Mouse (Mus musculus) C2C12 (cell line): ENCODE data around the gene Gm1123.

Experiments
- CTCF ChIP-seq: IDR thresholded peaks from one replicate; pipeline ENCODE4 v1.5.1; 2011; ENCODE audit not compliant: control insufficient read depth, insufficient read depth, insufficient read length
- MAX ChIP-seq: IDR thresholded peaks from one replicate; pipeline ENCODE4 v1.6.1; 2011; ENCODE audit warnings: mild to moderate bottlenecking, control low read depth
- MYOD1 ChIP-seq: IDR thresholded peaks from one replicate; pipeline ENCODE4 v1.6.1; 2011; ENCODE audit warnings: low read depth; ENCODE audit not compliant: control insufficient read depth, insufficient read length
- MYOG ChIP-seq: IDR thresholded peaks from one replicate; pipeline ENCODE4 v1.6.1; 2011; ENCODE audit not compliant: control insufficient read depth, insufficient read length; ENCODE audit errors: extremely low read depth
- USF1 ChIP-seq: IDR thresholded peaks from one replicate; pipeline ENCODE4 v1.6.1; 2011; ENCODE audit warnings: low read depth, mild to moderate bottlenecking, control low read depth, moderate library complexity

DNA sequence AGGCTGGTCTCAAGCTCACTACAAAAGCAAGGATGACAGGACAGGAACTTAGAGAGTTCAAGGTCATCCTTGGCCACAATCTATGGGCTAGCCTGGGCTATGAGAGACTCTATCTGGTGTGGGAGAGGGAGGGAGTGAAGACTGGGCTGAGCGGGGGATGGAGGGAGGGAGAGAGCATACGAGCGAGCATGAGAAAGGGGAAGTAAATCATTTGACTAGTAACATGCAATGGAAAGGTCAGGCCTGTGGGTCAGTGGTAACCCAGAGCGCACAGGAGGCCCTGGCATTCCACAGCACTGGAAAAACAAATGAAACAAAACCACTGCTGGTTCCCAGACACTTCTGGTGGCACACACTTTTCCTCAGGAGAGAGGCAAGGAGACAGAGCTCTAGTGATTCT, 37.0 kb upstream of the Gm1123 start:
- no peak for TF ChIP-seq USF1
- no peak for TF ChIP-seq CTCF
- no peak for TF ChIP-seq MAX
- TF ChIP-seq MYOD1: no peak
- no peak for TF ChIP-seq MYOG
